Mouse (Mus musculus): ENCODE results near the gene 1700061G19Rik.

1700061G19Rik gene

DNA sequence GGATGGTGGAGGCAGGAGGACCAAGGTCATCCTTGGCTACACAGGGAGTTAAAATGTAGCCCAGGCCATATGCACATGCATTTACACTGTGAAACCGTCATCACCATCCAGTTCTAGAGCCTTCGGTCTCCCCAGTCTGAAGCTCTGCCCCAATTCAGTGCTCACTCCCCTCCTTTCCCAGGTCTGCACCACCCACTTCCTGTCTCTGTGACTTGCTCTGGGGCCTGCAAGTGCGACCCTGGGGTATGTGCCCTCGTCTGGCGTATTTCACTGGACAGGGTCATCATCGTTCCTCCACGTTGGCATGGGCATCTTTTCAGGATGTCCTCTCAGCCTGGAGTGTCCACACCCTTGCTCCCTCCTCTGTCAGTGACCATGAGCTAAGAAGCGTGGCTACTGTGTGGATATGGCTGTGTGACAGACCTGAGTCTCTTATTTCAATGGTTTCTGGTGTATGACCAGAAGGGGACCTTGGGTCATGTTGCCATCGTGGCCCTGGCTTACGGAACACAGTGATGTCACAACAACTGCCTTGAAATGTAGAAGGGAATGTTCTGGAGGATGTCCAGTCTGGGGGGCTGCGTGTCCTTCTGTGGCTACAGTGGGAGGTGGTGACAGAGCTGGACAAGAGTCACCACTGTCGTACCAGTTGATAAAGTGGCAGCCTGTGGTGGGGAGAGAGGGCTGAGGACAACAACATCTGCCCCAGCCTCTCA lies at the start of gene 1700061G19Rik:
1700061G19Rik (plus strand) TSS at position 542 of the 716 bp plus-strand sequence.
- Histone ChIP-seq H3K36me3 (ENCODE audit: control insufficient read depth, insufficient read depth, low read length, poor library complexity, severe bottlenecking) (no peaks in the 10 kb centered on the region), H3K27me3 (ENCODE audit: control insufficient read depth, insufficient read depth, low read length, poor library complexity, severe bottlenecking) (no peaks in the 10 kb centered on the region)
- DNase-seq (ENCODE audit: low read depth, low spot score), result no peak

DNA sequence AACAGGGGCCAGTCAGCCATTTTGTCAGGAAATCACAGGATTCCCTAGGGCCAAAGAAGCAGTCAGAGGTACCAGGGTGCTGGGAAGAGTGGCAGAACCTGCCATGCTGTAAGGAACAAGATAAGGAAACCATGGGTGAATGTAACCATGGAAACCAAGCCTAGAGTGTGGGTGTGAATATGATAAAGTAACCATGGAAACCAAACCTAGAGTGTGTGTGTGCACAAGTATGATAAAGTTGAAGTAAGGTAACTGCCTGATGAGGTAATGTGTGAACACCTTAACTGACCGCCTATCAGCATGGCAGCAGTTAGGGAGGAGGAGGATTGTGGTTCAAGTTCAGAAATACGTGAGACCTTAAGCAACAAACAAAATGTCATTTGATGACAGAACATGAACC lies 48.6 kb upstream of the 1700061G19Rik start:
- Histone ChIP-seq H3K36me3 (ENCODE audit: control insufficient read depth, insufficient read depth, low read length, poor library complexity, severe bottlenecking) (no peaks in the 10 kb centered on the region), H3K27me3 (ENCODE audit: control insufficient read depth, insufficient read depth, low read length, poor library complexity, severe bottlenecking) (peaks cover 2% of the 10 kb centered on the region; the same call in 1 of the 2 replicates)
- peak; percentile 22 for DNase-seq (ENCODE audit: low read depth, low spot score)

DNA sequence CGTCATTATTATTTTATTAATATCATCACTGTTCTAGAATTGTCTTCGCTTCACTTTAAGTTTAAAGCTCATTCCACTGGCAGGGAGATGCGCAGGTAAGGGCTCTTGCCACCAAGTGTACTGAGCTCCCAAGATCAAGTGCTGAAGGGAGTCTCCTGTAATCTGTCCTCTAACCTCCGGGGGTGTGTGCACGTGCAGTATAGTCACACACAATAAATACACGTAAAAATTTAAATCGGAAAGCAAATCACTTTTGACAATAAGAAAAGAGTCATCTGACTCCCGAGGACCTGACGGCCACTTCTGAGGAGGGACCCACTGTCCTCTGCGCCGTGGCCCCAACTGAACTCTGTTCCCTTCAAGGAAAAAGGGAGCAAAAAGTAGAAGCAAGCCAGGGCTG lies 46.1 kb upstream of the 1700061G19Rik start:
- Histone ChIP-seq H3K36me3 (ENCODE audit: control insufficient read depth, insufficient read depth, low read length, poor library complexity, severe bottlenecking) (no peaks in the 10 kb centered on the region), H3K27me3 (ENCODE audit: control insufficient read depth, insufficient read depth, low read length, poor library complexity, severe bottlenecking) (peaks cover 2% of the 10 kb centered on the region; the same call in 1 of the 2 replicates)
- DNase-seq (ENCODE audit: low read depth, low spot score), result no peak

DNA sequence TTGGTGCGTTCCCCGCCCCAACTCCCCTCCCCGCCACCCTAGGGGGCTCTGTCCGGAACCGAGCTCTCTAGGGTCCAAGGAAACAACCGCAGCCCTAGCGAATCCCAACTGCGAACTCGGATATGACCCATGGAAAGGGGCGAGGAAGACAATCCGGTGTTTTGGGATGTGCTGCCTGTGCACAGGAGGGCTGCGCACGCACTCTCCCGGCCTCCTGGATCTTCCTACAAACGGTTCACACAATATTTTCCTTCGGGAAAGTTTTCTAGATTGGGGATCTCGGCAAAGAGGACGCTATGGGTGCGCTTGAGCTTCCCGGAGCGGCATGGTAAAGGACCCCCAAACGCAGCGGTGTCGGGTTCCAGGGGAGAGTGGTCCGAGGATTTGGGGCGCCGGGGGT lies 45.5 kb upstream of the 1700061G19Rik start:
- Histone ChIP-seq H3K27me3 (ENCODE audit: control insufficient read depth, insufficient read depth, low read length, poor library complexity, severe bottlenecking) (peaks cover 2% of the 10 kb centered on the region; the same call in 1 of the 2 replicates), H3K36me3 (ENCODE audit: control insufficient read depth, insufficient read depth, low read length, poor library complexity, severe bottlenecking) (no peaks in the 10 kb centered on the region)
- no peak for DNase-seq (ENCODE audit: low read depth, low spot score)

DNA sequence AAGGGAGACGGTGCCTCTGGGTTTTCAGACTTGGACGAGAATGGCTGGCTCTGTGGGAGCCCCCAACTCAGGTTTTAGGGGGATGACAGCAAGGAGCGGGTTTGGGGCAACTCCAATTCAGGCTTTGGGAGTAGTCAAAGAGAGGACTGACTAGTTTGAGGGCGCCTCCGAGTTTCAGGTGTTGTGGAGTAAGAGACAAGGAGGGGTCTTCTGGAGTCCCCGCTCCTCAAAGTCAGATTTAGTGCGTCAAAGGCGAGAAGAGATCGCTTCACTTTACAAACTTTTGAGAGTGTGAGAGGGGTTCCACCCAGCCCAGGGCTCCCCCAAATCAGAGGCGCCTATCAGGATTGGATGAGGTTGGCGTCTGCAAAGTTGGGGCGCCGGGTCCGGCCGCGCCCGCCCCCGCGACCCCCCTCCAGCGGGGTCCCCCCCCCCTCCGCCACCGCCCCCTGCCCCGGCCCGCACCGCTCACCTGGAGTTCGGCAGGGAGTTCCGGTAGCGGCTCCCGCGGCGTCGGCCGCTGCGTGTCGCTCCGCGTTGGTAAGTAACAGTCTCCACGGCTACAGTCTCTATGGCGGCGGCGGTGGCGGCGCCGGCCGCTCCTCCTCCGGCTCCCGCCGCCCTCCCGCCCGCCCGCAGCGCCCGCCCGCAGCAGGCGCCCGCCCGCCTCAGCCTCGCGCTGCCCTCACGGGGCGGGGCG lies 44.7 kb upstream of the 1700061G19Rik start, which contains the start of gene Rfx2:
Rfx2 (minus strand) TSS at position 603 of the 700 bp plus-strand sequence.
- DNase-seq (ENCODE audit: low read depth, low spot score), result peak; percentile 37

DNA sequence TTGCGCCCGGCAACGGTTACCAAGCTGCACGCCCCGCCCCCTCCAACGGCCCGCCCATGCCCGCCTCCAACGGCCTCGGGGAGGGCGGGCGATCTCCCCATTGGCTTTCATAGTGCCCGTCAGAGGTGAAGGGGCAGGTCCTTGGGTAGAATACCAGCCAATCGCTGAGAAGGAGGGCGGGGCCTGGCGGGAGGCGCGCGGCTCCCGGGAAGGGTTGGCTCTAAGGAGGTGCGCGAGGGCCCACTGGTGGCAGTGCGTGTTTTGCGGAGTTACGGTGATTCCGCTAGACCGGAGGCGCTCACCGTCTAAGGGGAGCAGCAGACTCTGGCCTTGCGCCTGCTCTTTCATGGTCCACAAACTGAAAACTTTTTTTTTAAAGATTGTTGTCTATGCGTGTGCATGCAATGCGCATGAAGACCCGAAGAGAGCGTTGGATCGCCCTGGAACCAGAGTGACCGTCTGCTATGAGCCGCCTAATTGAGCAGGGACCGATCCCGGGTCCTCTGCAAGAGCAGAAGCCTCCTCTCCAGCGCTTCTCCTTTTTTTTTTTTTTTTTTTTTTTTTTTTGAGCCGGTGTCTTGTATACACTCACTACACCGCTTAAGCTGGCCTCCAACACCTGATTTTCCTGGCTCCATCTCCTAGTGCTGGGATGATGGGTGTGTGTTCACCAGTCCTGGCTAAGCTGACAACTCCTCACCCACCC lies 44.0 kb upstream of the 1700061G19Rik start:
- H3K27me3 ChIP-seq (ENCODE audit: control insufficient read depth, insufficient read depth, low read length, poor library complexity, severe bottlenecking), result peaks cover 2% of the 10 kb centered on the region; the same call in 1 of the 2 replicates
- no peaks in the 10 kb centered on the region for H3K36me3 ChIP-seq (ENCODE audit: control insufficient read depth, insufficient read depth, low read length, poor library complexity, severe bottlenecking)
- DNase-seq (ENCODE audit: low read depth, low spot score), result peak; percentile 99

More for the DNA sequence above, 44.7 kb upstream of the 1700061G19Rik start, which contains the start of gene Rfx2:
- Histone ChIP-seq H3K27me3 (ENCODE audit: control insufficient read depth, insufficient read depth, low read length, poor library complexity, severe bottlenecking) (peaks cover 2% of the 10 kb centered on the region; the same call in 1 of the 2 replicates), H3K36me3 (ENCODE audit: control insufficient read depth, insufficient read depth, low read length, poor library complexity, severe bottlenecking) (no peaks in the 10 kb centered on the region)

DNA sequence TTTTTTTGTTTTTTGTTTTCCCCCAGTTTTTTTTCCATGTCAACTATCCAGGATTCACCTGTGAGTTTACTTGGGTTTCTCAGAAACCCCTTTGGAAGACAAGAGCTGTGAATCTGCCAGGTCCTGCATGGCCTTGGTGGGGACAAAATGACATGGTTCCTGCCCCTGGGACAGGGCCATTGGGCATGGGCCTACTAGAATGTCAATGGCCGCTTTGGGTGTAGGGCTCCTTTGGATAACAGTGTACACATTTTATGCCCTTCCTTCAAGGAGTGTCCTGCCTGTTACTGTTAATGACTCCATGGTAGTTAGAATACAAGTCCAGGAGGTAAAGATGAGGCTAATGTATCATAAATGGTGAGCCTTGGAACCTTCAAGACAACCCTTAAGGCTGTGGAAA lies 42.4 kb upstream of the 1700061G19Rik start:
- DNase-seq (ENCODE audit: low read depth, low spot score), result no peak
- Histone ChIP-seq H3K27me3 (ENCODE audit: control insufficient read depth, insufficient read depth, low read length, poor library complexity, severe bottlenecking) (peaks cover 2% of the 10 kb centered on the region; the same call in 1 of the 2 replicates), H3K36me3 (ENCODE audit: control insufficient read depth, insufficient read depth, low read length, poor library complexity, severe bottlenecking) (no peaks in the 10 kb centered on the region)

DNA sequence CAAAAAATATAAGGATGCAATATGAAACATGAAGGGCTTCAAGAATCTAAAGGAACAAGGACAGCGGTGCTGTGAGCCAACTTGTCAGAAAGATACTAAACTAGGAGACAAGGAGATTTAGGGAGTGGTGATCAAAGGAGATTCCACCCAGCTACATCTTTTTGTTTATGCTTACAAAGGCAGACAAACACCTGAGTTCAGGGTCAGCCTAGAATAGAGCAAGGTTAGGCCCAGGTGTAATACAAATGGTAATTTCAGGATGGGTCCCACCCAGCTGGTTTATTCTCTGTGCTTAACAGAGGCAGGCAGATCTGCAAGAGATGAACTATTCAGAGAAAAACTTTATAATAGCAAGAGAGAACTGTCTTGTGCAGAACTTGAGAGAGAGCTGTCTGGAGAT lies 41.9 kb upstream of the 1700061G19Rik start:
- H3K36me3 ChIP-seq (ENCODE audit: control insufficient read depth, insufficient read depth, low read length, poor library complexity, severe bottlenecking), result no peaks in the 10 kb centered on the region

DNA sequence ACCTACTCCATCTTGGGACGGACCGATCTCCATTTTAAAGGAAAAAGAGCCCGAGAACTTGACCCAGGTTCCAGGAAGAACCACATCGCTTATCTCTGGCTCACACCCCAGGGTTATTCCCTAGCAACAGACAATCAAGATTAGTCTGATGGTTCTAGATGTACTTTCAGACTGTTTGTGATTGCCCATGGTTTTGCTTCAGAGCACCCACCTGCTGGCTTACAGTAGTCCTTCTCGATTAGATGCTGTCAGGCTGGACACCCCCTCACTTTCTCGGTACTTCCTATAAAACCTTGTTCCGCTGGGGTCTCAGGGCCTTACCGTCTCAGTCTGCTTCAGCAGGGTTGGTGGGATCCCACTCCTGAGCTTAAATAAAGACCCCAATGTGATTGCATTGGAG lies 38.9 kb upstream of the 1700061G19Rik start:
- no peaks in the 10 kb centered on the region for H3K36me3 ChIP-seq (ENCODE audit: control insufficient read depth, insufficient read depth, low read length, poor library complexity, severe bottlenecking)
- no peaks in the 10 kb centered on the region for H3K27me3 ChIP-seq (ENCODE audit: control insufficient read depth, insufficient read depth, low read length, poor library complexity, severe bottlenecking)
- peak; percentile 42 for DNase-seq (ENCODE audit: low read depth, low spot score)

More for the DNA sequence above, 41.9 kb upstream of the 1700061G19Rik start:
- peaks cover 2% of the 10 kb centered on the region; the same call in 1 of the 2 replicates for H3K27me3 ChIP-seq (ENCODE audit: control insufficient read depth, insufficient read depth, low read length, poor library complexity, severe bottlenecking)
- DNase-seq (ENCODE audit: low read depth, low spot score), result no peak

DNA sequence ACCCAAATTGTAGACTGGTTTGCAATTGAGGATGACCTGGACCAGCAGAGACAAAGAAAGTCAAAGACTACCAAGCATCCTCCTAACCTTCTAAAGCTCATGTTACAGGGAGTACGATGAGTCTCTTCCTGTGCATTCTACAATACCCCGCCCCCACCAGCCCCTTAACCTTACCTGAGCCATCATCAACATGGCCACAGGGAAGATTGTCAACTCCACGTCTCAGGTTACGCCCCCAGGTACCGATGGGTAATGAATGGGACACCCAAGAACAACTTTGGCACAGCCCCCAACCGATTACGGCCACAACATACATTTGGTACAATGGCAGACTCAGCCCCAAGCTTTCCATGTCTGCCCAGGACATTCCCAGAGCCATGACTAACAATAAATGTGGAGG lies 34.8 kb upstream of the 1700061G19Rik start:
- Histone ChIP-seq H3K36me3 (ENCODE audit: control insufficient read depth, insufficient read depth, low read length, poor library complexity, severe bottlenecking) (no peaks in the 10 kb centered on the region), H3K27me3 (ENCODE audit: control insufficient read depth, insufficient read depth, low read length, poor library complexity, severe bottlenecking) (no peaks in the 10 kb centered on the region)
- DNase-seq (ENCODE audit: low read depth, low spot score), result no peak

DNA sequence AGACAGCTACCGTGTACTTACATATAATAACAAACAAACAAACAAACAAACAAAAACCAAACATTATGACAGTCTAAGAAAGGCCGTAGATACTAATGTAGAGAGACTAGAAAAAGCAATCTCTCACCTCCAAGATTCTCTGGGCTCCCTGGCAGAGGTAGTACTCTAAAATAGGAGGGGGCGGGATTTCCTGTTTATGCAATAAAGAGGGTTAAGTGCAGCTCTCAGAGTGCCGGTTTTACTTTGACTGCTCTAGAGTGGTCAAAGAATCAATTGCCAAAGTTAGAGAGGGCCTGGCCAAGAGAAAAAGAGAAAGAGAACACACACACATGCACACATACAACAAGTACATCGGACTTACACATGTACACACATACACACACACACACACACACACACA lies 33.1 kb upstream of the 1700061G19Rik start:
- H3K27me3 ChIP-seq (ENCODE audit: control insufficient read depth, insufficient read depth, low read length, poor library complexity, severe bottlenecking), result no peaks in the 10 kb centered on the region
- no peaks in the 10 kb centered on the region for H3K36me3 ChIP-seq (ENCODE audit: control insufficient read depth, insufficient read depth, low read length, poor library complexity, severe bottlenecking)
- no peak for DNase-seq (ENCODE audit: low read depth, low spot score)

DNA sequence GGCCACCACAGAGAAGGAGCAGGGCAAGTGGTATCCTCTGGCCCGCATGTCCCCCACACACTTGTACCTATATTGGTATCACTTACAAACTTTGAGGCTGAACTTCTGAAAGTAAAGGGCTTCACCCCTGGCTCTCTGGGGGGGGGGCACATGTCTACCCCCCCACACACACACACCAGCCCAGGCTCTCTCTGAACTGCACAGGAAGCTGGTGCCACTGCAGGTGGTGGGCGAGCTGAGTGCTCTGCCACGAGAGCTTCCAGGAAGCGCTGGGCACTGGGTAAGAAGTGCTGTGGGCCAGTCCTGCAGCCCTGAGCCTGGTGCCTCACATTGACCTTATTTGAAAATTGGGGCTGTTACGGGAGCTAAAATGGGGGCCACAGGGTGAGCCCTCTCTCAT lies 31.6 kb upstream of the 1700061G19Rik start:
- H3K36me3 ChIP-seq (ENCODE audit: control insufficient read depth, insufficient read depth, low read length, poor library complexity, severe bottlenecking), result no peaks in the 10 kb centered on the region
- no peaks in the 10 kb centered on the region for H3K27me3 ChIP-seq (ENCODE audit: control insufficient read depth, insufficient read depth, low read length, poor library complexity, severe bottlenecking)
- DNase-seq (ENCODE audit: low read depth, low spot score), result no peak

DNA sequence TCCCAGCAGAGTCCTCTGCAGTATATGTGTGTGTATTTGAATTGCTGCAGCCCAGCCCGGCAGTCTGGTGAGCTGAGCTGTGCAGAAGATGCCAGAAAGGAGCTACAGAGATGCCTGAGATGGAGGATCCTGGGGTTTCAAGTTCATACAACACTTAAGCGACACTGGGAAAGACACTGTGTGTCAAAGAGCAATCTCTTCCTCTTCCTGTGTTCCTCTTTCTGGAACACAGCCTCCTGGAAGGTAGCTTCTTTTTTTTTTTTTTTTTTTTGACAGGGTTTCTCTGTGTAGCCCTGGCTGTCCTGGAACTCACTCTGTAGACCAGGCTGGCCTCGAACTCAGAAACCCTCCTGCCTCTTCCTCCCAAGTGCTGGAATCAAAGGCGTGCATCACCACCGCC lies 26.5 kb upstream of the 1700061G19Rik start:
- no peaks in the 10 kb centered on the region for H3K27me3 ChIP-seq (ENCODE audit: control insufficient read depth, insufficient read depth, low read length, poor library complexity, severe bottlenecking)
- H3K36me3 ChIP-seq (ENCODE audit: control insufficient read depth, insufficient read depth, low read length, poor library complexity, severe bottlenecking), result no peaks in the 10 kb centered on the region
- no peak for DNase-seq (ENCODE audit: low read depth, low spot score)

DNA sequence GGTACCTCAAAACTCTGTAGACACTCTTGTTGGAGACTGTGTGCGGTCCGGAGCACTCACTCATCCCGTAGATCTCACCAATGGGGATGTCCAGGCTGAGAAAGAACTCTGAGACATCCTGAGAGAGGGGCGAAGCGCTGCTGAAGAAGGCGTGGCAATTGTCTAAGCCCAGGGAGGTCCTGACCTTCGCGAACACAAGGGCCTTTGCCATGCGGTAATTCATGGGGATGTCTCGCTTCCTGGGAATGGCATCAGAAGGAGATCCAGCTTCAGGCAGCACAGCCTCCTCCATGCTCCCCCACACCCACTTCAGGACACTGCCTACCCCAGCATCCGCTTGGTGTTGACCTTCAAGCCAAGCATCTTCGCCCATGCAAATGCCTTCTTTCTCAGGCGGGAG lies 25.6 kb upstream of the 1700061G19Rik start:
- H3K27me3 ChIP-seq (ENCODE audit: control insufficient read depth, insufficient read depth, low read length, poor library complexity, severe bottlenecking), result no peaks in the 10 kb centered on the region
- H3K36me3 ChIP-seq (ENCODE audit: control insufficient read depth, insufficient read depth, low read length, poor library complexity, severe bottlenecking), result no peaks in the 10 kb centered on the region
- no peak for DNase-seq (ENCODE audit: low read depth, low spot score)

DNA sequence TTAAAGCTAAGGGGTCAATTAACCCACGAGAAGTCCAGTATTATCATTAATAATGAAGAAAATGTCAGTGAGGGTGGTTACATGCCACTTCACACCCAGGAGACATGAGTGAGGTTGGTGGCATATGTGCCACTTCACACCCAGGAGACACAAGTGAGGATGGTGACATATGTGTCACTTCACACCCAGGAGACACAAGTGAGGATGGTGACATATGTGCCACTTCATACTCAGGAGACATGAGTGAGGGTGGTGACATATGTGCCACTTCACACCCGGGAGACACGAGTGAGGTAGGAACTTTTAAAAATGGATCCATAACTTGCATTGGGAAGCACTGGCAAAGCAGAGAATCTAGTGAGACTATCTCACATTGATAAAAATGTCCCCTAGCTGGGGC lies 24.1 kb upstream of the 1700061G19Rik start:
- Histone ChIP-seq H3K36me3 (ENCODE audit: control insufficient read depth, insufficient read depth, low read length, poor library complexity, severe bottlenecking) (no peaks in the 10 kb centered on the region), H3K27me3 (ENCODE audit: control insufficient read depth, insufficient read depth, low read length, poor library complexity, severe bottlenecking) (no peaks in the 10 kb centered on the region)
- no peak for DNase-seq (ENCODE audit: low read depth, low spot score)

Measured in splenic B cell, adult 2 months (primary cell).